Mouse (Mus musculus) heart, postnatal 0 days (tissue): ENCODE data around the gene Tspear.
"Not testable (repeated sequence)": the region's sequence is repeated elsewhere in the genome, so short reads cannot be mapped to it uniquely, and the experiment has no call there.

Source experiments
- CTCF ChIP-seq: IDR thresholded peaks from 2 replicates; pipeline ENCODE4 v1.5.1; 2016; ENCODE audit warnings: antibody characterized with exemption, control low read depth, low read depth
- EP300 ChIP-seq: IDR thresholded peaks from 2 replicates; pipeline ENCODE4 v1.6.1; 2016; ENCODE audit warnings: antibody characterized with exemption, low read depth

GRCm38 (mm10) chr10:77759582-77759981 is 73.2 kb downstream of the Tspear start, which contains the start of gene Gm3233:
- TF ChIP-seq CTCF, EP300: not testable (repeated sequence)
